Mouse (Mus musculus): ENCODE results near the gene Rin1. TPM values are rescaled to one million over a fixed set of nuclear protein-coding genes. Genes with fewer than 3 reads are reported as not detected.

Gene Rin1
- polyA plus RNA-seq, 1 experiment, result 0.13 TPM

DNA sequence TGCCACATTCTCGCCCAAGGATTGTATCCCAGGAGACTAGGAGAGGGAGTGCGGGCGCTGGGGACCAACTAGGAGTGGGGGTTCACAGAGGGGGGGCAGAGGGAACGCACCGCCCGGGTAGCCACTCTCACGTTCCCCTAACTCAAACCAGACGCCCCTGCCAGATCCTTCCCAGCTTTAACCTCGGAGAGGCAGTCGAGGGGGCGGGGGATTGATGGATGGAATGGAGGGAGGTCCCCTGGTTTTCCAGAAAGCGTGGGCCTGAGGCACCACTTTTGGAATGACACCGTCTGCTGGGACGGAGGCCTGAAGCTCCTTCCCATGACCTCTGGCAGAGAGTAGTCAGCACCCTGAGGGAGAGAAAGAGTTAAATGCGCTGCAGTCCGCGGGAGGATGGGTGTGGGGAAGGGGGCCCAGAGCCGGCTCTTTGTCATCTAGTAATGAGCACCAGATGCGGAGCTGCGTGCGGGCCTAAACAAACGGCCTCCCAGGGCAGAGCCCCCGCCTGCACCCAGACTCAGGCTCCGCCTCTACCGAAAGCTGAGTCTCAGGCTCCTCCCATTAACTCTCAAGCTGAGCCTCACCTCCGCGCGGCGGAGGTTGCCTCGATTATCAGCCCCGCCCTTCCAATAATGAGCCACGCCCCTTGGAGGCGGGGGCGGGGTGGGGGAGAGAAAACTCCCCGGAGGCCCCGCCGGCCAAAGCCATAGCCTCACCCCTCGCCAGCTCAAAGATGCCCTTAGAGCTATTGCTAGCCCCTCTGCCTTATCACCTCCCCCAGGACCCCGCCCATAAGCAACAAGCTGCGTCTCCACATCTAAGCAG is 21.5 kb downstream of the Rin1 start:
- peaks cover 3% of the 10 kb centered on the region for H3K9me3 ChIP-seq (ENCODE audit: control insufficient read depth, low read length)
- TF ChIP-seq TAL1 (IDR thresholded peaks at IDR 0.05; ENCODE audit: low read length), result no peak
- no peak for TF ChIP-seq GATA1 (IDR thresholded peaks at IDR 0.05; ENCODE audit: low read length)
- peak overlapping the region; percentile 62 for H3K4me3 ChIP-seq (replicated peaks)
- H3K4me1 ChIP-seq (ENCODE audit: control insufficient read depth), result peaks cover 67% of the 10 kb centered on the region
- H3K27me3 ChIP-seq (ENCODE audit: control insufficient read depth), result peaks cover 69% of the 10 kb centered on the region
- no peaks in the 10 kb centered on the region for H3K36me3 ChIP-seq (ENCODE audit: control insufficient read depth)

DNA sequence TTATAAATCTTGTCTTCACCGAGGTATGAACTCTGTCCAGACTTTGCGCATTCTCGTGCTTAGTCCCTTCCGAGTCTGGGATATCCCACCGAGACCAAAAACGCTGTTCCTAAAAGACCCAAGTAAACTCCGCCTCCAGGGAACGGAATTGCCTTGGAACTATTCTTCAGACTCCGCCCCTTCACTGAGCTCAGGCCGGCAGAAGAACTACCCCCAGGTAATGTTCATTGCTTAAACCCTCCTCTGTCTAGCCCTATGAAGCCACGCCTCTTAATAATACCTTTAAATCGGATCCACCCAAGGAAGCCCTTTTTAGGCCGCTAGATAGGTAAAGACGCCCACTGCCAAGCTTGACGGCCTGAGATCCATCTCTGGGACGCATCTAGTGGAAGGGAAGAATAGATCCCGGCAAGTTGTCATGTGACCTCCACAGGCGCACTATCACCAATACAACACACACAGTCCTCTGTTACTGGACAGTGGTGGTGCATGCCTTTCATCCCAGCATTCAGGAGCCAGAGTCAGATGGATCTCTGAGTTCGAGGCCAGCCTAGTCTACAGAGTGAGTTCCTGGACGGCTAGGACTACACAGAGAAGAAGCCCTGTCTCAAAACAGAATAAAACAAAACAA is 22.2 kb downstream of the Rin1 start:
- TF ChIP-seq TAL1 (IDR thresholded peaks at IDR 0.05; ENCODE audit: low read length) (no peak), GATA1 (IDR thresholded peaks at IDR 0.05; ENCODE audit: low read length) (no peak)
- Histone ChIP-seq H3K27me3 (ENCODE audit: control insufficient read depth) (peaks cover 63% of the 10 kb centered on the region), H3K36me3 (ENCODE audit: control insufficient read depth) (no peaks in the 10 kb centered on the region), H3K4me3 (replicated peaks) (peak overlapping the region; percentile 62), H3K9me3 (ENCODE audit: control insufficient read depth, low read length) (peaks cover 3% of the 10 kb centered on the region), H3K4me1 (ENCODE audit: control insufficient read depth) (peaks cover 59% of the 10 kb centered on the region)

DNA sequence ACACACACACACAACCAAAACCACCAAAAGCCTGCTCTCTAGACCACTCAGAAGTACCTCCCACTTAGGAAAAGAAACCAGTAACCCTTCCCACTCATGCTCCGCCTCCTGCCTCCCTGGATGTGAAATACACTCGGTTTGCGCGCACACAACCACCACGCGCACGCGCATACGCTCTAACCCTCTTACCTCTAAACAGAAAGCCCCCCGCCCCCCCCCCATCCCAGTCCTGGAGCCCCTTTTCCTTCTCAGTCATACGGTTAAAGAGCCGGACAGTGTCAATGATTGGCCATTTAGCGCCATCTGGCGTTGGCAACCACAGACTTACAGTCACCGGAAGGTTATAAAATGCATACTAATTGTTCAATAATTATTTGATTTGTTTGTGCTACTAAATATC is 22.7 kb downstream of the Rin1 start:
- peaks cover 59% of the 10 kb centered on the region for H3K27me3 ChIP-seq (ENCODE audit: control insufficient read depth)
- peaks cover 3% of the 10 kb centered on the region for H3K9me3 ChIP-seq (ENCODE audit: control insufficient read depth, low read length)
- peak overlapping the region; percentile 62 for H3K4me3 ChIP-seq (replicated peaks)
- TF ChIP-seq GATA1 (IDR thresholded peaks at IDR 0.05; ENCODE audit: low read length) (no peak), TAL1 (IDR thresholded peaks at IDR 0.05; ENCODE audit: low read length) (no peak)
- no peaks in the 10 kb centered on the region for H3K36me3 ChIP-seq (ENCODE audit: control insufficient read depth)
- peaks cover 54% of the 10 kb centered on the region for H3K4me1 ChIP-seq (ENCODE audit: control insufficient read depth)

DNA sequence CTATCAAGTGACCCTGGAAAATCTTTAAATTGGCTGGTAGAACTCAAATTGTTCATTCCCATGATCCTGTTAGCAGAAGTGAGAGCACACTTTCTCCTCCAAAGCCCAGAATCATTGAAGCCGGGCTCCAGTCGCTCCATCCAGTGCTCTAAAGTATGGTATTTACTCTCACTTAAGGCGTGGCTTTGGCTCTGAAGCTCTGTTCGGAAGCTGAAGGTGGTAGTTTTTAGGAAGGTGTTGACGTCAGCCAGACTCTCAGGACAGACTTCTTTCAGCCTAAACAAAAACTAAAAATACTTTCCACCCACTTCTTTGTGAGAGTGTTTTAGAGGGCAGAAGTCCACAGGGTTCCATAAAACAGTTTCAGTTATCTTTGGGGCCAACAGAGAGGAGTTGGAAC is 23.2 kb downstream of the Rin1 start:
- H3K27me3 ChIP-seq (ENCODE audit: control insufficient read depth), result peaks cover 58% of the 10 kb centered on the region
- H3K36me3 ChIP-seq (ENCODE audit: control insufficient read depth), result no peaks in the 10 kb centered on the region
- no peak overlapping the region for H3K4me3 ChIP-seq (replicated peaks)
- H3K9me3 ChIP-seq (ENCODE audit: control insufficient read depth, low read length), result peaks cover 3% of the 10 kb centered on the region
- H3K4me1 ChIP-seq (ENCODE audit: control insufficient read depth), result peaks cover 49% of the 10 kb centered on the region
- no peak for TF ChIP-seq TAL1 (IDR thresholded peaks at IDR 0.05; ENCODE audit: low read length)
- no peak for TF ChIP-seq GATA1 (IDR thresholded peaks at IDR 0.05; ENCODE audit: low read length)

DNA sequence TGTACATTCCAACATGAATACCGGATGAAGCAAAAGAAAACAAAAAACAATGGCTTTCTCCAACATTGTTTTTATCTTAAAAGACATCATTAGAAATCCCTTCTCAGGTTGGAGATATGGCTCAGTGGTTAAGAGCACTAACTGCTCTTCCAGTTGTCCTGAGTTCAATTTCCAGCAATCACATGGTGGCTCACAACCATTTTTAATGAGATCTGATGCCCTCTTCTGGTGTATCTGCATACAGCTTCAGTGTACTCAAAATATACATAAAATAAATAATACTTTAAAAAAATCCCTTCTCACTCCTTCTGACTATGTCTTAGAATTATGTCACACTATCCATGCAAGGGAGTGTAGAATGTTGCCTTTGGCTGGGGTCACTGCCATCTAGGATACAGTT is 29.0 kb downstream of the Rin1 start:
- peaks cover 72% of the 10 kb centered on the region for H3K27me3 ChIP-seq (ENCODE audit: control insufficient read depth)
- TF ChIP-seq GATA1 (IDR thresholded peaks at IDR 0.05; ENCODE audit: low read length), result no peak
- no peak overlapping the region for H3K4me3 ChIP-seq (replicated peaks)
- H3K4me1 ChIP-seq (ENCODE audit: control insufficient read depth), result no peaks in the 10 kb centered on the region
- no peaks in the 10 kb centered on the region for H3K36me3 ChIP-seq (ENCODE audit: control insufficient read depth)
- H3K9me3 ChIP-seq (ENCODE audit: control insufficient read depth, low read length), result peaks cover 3% of the 10 kb centered on the region

DNA sequence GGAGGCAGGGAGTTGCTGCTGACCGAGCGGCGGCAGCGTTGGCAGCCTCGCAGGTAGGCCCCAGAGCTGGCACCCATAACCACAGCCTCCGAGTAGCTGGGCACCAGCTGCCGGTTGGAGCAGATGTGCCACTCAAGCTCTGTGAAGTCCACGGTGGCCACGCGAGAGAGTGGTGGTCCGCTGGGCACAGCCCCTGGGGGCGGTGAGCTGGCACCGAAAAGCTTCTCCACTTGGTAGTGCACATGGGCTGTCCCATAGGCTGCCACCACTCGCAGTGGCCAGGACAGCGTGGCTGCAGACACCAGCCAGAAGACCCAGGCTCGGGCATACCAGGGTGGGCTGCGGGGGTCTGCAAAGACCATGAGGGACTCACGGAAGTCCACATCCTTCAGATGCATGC is 31.7 kb downstream of the Rin1 start:
- Histone ChIP-seq H3K4me3 (replicated peaks) (no peak overlapping the region), H3K36me3 (ENCODE audit: control insufficient read depth) (no peaks in the 10 kb centered on the region), H3K9me3 (ENCODE audit: control insufficient read depth, low read length) (peaks cover 4% of the 10 kb centered on the region; the same call in 1 of the 2 replicates), H3K4me1 (ENCODE audit: control insufficient read depth) (peaks cover 15% of the 10 kb centered on the region), H3K27me3 (ENCODE audit: control insufficient read depth) (peaks cover 80% of the 10 kb centered on the region)
- TF ChIP-seq GATA1 (IDR thresholded peaks at IDR 0.05; ENCODE audit: low read length) (no peak), TAL1 (IDR thresholded peaks at IDR 0.05; ENCODE audit: low read length) (no peak)

DNA sequence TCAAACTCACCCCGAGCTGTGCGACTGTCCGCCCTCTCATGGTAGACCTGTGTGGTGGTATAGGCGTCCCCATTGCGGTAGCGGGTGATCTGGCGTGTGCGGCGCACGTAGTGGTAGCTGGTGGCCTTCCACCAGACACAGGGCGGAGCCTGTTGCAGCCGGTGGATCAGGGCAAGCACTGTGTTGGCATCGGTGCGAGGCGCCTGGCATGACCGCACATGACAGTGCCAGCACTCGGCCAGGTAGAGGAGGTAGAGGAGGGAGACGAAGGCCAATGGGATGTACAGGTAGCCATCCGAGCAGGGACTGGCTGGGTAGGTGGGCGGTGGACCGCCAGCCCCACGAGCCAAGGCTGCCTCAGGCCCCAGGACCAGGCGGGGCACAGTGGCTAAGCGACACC is 32.3 kb downstream of the Rin1 start:
- Histone ChIP-seq H3K4me3 (replicated peaks) (no peak overlapping the region), H3K36me3 (ENCODE audit: control insufficient read depth) (no peaks in the 10 kb centered on the region), H3K9me3 (ENCODE audit: control insufficient read depth, low read length) (peaks cover 4% of the 10 kb centered on the region; the same call in 1 of the 2 replicates), H3K27me3 (ENCODE audit: control insufficient read depth) (peaks cover 85% of the 10 kb centered on the region), H3K4me1 (ENCODE audit: control insufficient read depth) (peaks cover 21% of the 10 kb centered on the region)
- TF ChIP-seq GATA1 (IDR thresholded peaks at IDR 0.05; ENCODE audit: low read length) (no peak), TAL1 (IDR thresholded peaks at IDR 0.05; ENCODE audit: low read length) (no peak)

DNA sequence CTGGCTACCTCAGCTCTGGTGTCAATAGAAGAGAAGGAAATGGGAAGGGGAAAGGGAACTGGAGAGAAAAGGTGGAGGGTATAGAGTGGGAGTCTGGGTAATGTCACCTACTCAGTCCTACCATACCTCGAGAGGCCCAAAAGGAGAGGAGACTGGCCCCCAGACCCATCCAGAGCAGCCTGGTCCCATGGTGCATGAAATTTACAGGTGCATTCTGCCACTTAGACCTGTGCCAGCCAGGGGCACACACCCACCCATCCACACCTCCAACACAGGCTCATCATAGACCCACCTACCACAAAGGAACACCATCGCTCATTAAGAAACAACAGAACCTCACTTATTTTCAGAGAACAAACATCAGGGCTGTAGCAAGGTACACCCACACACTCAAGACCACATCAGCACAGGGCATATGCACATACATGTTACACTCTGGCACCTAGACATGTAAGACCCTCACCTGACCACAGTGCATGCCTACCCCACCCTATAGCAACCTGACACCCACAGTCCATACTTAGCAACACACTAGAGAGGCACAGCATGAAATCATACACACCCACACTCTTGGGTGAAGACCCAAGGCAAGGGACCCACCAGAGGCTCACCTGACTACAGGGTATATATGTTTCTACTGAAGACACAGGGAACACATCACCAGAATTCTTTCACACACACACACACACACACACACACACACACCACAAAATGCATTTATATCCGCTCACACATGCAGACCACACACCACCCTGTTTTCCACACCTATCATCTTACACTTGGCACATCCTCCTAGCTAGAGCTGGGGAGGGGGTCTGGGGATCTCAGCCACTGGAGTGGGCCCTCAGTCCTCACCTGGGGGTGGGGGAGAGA is 33.9 kb downstream of the Rin1 start:
- peaks cover 4% of the 10 kb centered on the region; the same call in 1 of the 2 replicates for H3K9me3 ChIP-seq (ENCODE audit: control insufficient read depth, low read length)
- H3K36me3 ChIP-seq (ENCODE audit: control insufficient read depth), result no peaks in the 10 kb centered on the region
- TF ChIP-seq TAL1 (IDR thresholded peaks at IDR 0.05; ENCODE audit: low read length) (no peak), GATA1 (IDR thresholded peaks at IDR 0.05; ENCODE audit: low read length) (no peak)
- no peak overlapping the region for H3K4me3 ChIP-seq (replicated peaks)
- peaks cover 35% of the 10 kb centered on the region for H3K4me1 ChIP-seq (ENCODE audit: control insufficient read depth)
- peaks cover 81% of the 10 kb centered on the region for H3K27me3 ChIP-seq (ENCODE audit: control insufficient read depth)

DNA sequence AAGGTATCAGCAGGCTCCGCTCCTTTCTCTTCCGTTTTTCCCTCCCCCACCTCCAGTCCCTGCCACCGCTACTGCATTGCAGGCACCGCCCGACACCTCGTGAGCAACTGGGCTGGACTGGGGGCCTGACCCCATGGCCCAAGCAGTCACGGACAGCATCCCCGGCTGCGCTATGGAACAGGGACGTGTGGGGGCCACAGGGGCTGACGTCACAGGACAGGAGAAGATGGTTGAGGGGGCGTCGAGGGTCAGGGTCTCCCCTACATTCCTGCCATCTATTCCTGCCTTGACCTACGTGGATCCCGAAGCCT is 34.5 kb downstream of the Rin1 start:
- TF ChIP-seq TAL1 (IDR thresholded peaks at IDR 0.05; ENCODE audit: low read length) (no peak), GATA1 (IDR thresholded peaks at IDR 0.05; ENCODE audit: low read length) (no peak)
- H3K36me3 ChIP-seq (ENCODE audit: control insufficient read depth), result peaks cover 4% of the 10 kb centered on the region
- H3K27me3 ChIP-seq (ENCODE audit: control insufficient read depth), result peaks cover 78% of the 10 kb centered on the region
- H3K9me3 ChIP-seq (ENCODE audit: control insufficient read depth, low read length), result peaks cover 4% of the 10 kb centered on the region; the same call in 1 of the 2 replicates
- peak overlapping the region; percentile 56 for H3K4me3 ChIP-seq (replicated peaks)
- H3K4me1 ChIP-seq (ENCODE audit: control insufficient read depth), result peaks cover 41% of the 10 kb centered on the region
